Mouse (Mus musculus) megakaryocyte-erythroid progenitor cell, adult 5-6 weeks (primary cell): Measurements from ENCODE around the gene Gtf3c4. TPM values are rescaled to one million over a fixed set of nuclear protein-coding genes. Genes with fewer than 3 reads are reported as not detected.

Source experiments
- ATAC-seq: replicated peaks from 2 replicates; pipeline ENCODE4 v1.8.0; 2016; ENCODE audit warnings: mild to moderate bottlenecking, inconsistent platforms; ENCODE audit not compliant: severe bottlenecking, poor library complexity, low FRiP score, low TSS enrichment
- total RNA-seq, 2 experiments: library from RNA; stranded (forward) in 1 of 2; stranded (reverse) in 1 of 2; fragments of 200-1000, 215-1000 nt in 1 of 2; fragments of >200 nt in 1 of 2; fragmentation: Nextera tagmentation in 1 of 2; gene quantifications; 2 replicates each; pipeline ENCODE4 v1.2.3; 2014 to 2017

Gene Gtf3c4
- total RNA-seq (2014; fragmentation: Nextera tagmentation) (17.8 and 21.7 TPM in 2 replicates), total RNA-seq (2017) (24.7 TPM in 2 replicates)

DNA sequence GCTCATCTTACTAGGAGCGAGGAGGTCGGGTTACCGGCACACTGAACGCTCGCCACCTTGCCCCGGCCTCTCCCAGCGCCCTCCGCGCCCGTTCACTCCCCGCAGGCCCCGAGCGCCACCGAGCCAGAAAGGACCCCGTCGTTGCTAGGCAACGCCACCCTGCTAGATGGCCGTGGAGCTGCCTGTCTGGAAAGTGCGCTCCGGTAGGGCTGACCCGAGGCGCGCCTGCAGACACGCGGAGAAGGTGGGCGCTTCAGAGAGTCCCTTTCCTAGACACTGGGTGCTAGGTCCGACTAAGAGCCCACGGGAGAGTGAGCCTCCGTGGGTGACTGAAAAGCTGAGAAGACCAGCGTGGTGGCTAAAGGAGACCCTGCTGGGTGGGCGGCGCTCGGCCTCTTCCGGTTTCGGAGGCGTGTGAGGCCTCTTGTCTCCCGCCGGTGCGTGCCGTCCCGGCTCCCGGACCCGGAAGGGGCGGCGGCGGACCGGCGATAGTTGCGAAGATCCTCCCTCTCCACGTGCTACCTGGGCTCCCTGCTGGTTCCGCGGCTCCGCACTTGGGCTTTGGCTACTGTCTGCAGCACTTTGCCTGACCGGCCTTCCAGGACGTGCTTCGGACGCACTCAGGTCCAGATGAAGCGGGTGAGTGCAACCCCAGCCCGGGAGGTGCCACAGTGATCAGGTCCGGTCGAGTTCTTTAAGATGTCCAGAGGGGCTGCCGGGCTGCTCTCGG, at the start of gene Gtf3c4, which contains the start of gene Ddx31:
Gene Gtf3c4, minus strand, starts transcription at position 139 of the 730 bp plus-strand sequence.
Gene Ddx31, plus strand, starts transcription at position 185 of the 730 bp plus-strand sequence.
- ATAC-seq, result peak; percentile 88

DNA sequence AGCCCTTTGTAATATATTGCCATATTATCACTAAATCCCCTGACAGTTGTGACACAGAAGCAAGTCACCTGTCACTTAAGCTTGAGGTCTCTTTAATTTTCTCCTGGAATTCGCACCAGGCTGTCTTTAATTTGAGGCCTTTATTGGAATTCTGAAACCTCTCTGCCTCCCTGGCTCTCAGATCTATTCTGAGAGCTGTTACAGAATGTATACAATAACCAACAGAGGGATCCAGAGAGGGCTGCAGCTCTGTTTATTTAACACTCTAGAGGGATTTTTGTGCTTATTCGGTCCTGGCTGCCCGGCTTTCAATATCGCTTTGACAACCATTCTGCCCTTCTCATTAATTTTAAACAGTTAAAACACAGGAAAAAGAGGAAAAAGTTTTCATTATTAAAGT, 44.8 kb upstream of the Gtf3c4 start:
- ATAC-seq, result no peak

DNA sequence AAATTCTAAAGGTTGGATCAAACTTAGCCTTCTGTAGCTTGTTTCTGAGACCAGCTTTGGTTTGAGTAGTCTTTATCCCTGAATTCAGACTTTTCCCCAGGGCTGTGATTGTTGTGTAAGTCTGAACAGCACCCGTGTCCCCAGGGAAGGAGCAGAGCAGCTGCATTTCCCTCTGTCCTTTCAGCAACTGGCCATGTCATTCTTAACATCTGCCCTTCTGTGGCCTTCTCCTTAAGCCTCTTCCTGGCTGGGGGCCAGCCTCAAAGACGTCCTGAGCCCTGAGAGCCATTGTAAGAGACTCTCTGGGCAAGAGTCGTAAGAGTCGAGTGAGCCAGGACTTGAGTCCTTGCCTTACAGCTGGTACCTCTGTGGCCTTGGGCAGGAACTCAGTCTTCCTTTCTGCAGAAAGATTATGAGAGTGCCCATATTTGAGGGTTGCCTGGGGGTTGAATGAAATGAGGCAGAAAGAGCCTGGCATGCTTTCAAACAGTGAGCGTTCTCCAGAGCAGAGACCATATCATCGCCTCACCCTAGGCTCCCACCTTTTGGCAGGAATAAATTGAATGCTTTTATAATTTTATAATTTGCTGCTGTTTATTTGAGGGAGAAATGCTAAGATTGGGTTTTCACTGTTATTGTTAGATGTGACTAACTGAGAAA, 42.8 kb upstream of the Gtf3c4 start:
- no peak for ATAC-seq

DNA sequence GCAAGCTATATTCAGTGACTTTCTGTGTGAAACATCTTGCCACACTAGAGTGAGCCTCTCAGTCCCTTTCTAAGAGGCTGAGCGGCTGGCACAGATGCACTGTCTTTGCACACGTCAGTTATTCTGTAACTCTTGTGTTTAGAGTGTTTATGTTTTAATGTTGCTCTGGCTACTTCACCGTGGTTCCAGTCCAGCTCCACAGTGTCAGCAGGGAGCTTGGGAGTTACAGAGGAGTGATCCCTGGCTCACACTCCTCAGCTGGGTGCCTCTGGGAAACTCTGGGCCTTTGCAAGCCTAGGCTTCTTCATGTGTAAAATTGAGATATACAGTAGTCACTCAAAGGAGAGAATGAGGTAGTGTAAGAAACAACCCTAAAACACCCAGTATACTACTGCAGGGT, 41.9 kb upstream of the Gtf3c4 start:
- no peak for ATAC-seq

DNA sequence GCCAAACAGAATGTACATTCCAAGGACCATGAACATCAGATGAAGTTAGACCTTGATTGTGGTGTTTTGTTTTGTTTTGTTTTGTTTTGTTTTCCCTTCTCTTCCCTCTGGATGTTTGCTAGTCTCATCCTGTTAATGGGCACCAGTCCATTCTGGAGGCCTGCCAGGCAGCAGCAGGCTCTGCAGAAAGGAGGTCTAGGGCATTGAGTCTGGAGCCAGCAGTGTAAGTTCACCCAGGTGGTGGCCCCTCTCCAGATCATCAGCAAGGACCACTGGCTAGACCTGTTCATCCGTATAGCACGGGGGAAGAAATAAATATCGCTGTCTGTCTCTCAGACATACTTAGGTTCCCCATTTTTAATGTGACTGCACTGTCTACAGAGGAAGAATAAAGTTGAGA, 41.1 kb upstream of the Gtf3c4 start:
- no peak for ATAC-seq

DNA sequence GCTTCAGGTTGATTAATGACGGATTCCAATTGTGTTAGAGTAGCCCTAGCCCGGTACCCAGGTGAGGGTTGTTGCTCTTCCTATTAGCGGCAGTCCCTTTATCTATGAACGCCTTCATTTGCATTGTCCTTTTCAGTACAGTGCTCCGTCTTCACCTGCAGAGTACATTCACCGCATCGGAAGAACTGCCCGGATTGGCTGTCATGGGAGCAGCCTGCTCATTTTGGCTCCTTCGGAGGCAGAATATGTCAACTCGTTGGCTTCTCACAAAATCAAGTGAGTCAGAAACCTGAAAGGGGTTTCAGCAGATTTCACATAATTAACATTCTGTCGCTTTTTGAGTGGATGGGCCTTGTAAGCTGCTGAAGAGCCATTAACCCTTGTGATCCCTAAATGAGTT, 35.4 kb upstream of the Gtf3c4 start:
- ATAC-seq, result no peak

DNA sequence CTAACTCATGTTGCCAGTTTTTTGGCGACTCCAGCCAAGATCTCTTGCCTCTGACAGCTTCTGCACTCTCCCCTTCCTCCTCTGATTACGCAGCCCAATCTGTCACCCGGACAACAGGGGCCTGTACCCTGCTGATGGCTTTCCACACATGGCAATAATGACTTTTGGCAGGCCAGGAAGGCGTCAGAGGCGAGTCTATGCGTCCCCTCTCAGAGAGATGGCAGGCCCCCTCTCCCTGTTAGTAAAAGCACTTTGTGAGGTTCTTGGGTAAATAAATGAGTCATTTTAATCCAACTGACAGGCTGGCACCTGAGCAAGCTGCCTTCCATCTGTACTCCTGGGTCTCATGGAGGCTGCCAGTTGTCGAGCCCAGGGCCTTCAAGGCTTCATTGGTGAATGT, 27.3 kb upstream of the Gtf3c4 start:
- ATAC-seq, result no peak

DNA sequence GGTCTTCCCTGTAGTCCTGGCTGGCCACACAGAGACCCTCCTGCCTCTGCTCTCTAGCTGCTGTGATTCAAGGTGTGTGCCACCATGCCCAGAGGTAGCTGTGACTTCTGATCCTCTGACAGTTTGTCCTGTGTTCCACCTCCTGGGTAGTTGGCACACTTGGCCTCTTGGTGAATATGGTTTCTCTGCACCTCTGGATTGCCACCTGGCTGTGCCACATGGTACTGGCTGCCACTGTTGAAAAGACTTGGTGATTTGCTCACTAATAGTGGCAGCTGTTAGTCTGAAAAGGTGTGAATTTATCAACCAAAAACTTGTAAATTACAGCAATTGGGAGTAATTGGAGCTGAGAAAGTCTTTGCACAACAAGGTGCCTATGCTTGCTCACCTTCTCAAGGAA, 23.7 kb upstream of the Gtf3c4 start:
- no peak for ATAC-seq

DNA sequence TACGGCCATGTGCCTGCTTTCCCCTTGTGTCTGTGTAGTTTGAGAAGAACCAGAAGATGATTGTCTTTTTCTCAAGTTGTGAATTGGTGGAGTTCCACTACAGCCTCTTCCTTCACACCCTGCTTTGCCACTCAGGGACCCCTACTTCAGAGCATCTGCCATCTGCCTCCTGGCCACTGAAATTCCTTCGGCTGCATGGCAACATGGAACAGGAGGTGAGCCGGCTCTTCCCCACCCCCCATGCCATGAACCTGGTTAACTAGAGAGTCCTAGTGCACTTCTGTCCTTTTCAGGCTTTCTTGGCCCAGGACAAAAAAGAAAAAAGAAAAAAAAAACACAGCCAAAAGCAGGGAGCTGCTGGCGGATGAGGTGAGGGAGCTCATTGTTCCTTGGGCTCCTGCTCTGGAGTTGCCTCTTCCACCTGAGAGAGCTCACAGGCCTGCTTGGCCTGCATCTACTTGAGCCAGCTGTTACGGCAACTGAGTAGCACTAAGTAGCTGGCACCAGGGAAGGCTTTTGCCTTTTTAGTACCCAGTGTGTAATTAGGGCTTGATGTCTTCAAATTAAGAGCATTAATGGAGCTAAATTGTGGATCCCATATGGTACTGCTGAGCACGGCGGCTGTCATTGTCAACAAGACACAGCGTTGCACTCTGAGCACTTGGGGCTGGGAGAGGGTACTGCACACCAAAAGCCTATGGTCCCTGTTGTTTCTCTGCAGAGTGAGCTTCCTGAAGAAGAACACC, 20.7 kb upstream of the Gtf3c4 start:
- no peak for ATAC-seq

DNA sequence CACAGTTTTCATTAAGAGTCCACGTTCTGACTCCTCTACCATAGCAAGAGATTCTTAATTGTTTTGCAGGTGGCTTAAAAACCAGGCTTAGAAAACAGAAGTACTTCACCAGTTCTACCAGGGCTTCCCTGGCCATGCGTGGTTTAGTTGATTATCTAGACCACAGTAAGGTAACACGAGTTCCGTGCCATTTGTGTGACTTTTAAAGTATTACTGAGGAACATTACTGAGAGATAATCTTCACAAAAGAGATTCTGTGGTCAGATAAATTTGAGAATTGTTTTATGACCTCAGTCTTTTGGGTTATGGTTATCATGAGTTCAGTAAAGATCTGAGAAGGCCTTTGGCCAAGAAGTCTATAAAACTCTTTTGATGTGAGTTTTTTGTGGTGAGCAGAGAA, 19.1 kb upstream of the Gtf3c4 start:
- no peak for ATAC-seq

DNA sequence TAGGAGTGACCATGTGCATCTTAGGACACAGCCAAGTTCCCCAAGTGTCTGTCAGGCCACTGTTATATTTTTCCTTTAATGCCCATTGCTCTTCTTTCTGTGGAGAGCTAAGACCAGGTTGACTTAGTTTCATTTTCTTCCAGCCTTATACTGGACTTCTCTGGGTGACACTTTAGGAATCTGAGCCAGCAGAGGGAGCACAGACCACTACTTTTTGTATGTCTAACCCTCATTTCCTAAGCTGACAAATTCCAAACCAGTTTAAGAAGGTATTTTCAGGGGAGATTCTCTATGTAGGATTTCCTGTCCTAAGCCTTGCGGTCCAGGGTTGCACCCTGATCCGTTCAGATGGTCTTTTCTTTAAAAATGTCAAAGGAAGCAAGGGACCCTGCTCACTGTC, 15.6 kb upstream of the Gtf3c4 start:
- no peak for ATAC-seq

DNA sequence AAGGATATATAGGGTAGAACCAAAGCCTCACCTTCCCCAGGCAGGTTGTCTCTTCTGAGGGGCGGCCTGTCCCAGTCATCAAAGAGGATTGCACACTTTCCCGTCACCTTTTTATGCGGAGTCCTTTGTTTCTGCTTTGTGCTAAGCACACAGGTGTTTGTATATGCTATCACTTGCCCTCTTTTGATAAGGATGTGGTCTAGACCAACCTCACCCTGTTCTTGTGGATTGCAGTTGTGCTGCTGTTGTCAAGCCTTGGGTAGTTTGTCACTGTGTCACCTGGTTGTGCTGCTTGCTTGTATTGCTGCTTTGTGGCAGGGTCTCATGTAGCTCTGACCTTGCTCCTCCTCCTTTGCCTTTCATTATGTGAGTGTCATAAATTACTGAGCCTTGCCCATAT, 12.4 kb upstream of the Gtf3c4 start:
- no peak for ATAC-seq

DNA sequence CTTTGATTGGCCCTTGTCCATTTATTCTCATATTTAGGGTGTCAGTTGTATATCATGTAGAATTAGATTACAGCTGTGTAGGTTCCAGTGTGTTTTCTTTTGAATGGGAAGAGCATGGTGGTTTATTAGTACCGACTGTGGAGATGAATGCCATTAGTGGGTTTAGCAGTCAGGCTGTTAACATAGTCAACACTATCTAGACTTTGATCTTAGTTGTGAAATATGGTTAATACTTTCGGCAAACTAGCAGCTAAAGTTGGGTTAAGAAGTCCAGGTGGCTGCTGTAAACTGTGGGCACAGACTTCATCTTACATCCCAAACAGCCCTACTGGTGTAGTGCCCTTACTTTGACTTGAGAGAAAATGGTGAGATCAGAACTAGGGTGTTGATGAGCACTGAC, 8.7 kb upstream of the Gtf3c4 start:
- no peak for ATAC-seq

DNA sequence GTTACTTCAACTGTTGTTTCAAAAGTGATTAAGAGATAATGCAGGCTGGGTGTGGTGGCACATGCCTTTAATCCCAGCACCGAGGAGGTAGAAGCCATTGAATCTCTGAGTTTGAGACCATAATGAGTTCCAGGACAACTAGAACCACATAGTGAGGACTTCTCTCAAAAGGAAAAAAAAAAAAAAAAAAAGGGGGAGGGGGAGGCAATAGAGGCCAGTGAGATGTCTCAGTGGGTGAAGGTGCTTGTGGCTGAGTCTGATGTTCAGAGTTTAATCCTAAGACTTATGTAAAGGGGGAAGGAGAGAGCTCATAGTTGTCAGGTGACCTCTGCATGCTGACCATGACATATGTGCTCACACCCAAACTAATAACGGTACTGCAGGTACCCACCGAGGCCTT, 1.9 kb upstream of the Gtf3c4 start:
- no peak for ATAC-seq

DNA sequence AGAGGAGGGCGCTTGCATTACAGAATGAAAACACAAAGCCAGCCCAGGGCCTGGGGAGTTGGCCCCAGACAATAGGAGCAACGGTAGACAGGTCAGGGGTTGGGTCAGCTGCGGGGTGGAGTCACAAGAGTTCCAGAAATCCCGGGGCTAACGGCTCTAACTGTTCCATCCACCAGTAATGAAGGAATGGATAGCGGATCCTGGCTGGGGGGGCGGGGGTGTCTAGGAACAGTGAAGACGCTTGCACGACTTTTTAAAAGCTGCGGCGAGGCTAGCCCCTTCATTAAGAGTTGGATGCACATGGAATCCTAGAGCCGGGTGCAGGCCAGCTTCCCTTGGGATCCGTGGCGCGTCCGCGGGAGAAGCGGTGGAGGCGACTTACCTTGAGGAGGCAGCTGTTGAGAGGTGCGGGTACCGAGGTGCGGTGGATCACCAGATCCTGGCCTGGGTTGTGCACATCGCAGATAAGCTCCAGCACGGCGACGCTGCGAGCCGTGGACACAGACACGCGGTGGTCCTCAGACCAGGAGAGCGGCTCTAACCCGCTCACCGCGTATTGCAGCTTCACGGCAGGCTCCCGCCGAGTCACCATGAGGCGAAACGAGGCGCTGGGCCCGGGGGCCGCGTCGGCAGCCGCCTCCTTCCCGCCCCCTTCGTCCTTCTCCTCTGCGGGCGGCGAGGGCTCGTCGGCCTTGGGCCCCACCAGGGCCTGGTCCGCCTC, 499 bp downstream of the Gtf3c4 start:
- peak; percentile 62 for ATAC-seq

DNA sequence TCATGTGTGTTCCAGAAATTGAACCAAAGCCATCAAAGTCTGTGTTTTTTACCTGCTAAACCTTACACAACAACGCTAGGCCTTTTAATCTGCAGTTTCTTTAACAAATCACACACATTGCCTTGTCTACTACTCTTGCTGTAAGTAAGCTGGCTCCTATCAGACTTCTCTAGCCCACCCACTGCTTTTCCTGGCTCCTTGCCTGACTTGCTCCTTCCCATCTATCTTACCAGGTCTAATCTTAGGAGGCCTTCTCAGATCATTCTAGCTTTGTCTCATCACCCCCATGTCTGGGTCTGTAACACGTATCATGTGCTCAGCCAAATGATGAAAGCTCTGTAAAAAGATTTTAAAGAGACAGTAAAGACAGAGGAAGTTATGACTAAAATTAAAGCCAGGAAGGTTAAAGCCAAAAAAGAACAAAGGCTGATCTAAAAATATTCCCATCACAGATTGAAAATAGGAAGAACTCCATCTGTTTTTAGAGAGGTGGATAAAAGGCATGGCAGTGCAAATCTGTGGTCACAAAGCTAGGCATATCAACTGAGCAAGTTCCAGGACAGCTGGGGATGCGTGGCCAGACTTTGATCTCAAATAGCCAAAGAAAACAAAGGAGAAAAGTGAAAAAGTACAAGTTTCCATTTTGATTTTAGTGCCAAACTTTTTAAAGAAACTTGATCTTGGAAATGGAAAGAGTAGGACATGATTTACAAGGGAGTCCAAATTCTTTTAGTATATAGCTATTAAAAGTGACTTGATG, 3.8 kb downstream of the Gtf3c4 start:
- ATAC-seq, result no peak

DNA sequence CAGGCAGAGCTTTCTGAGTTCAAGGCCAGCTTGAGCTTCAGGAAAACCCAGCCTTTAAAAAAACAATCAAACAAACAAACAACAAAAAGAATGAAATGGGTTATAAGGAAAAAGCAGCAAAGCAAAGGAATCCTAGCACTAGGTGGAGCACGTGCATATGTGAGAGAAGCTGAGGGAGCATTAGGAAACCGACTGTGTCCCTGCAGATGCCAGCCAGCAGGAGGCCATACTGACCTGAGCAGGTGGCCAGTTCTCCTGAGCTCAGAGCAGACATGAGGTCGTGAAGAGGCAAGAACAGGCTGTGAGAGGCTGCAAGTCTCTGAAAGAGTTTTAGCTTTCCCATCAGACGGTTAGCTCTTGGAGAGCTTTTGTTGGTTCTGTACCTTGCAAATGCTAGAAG, 10.9 kb downstream of the Gtf3c4 start:
- ATAC-seq, result 0 out of 2 replicates have a peak, but pooled peaks have one; percentile 41

DNA sequence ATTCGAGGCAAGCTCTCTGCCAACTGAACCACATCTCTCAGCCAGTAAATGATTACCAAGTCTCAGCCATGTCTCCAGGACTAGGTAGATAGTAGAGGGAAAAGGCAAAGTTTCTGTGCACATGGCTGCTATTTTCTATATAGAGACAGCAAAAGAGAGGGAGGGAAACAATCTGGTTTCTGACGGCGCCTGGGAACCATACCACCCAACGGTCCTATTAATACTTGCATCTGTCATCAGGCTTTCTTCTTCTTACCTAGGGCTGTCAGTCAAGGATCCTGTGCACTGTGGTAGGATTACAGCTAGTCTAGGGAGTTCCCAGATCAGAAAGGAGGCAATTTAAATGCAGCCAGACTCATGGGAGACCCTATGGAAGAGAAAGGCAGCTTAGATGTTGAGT, 21.3 kb downstream of the Gtf3c4 start:
- ATAC-seq, result no peak
